Mouse (Mus musculus) brown adipose tissue, adult 24 weeks (tissue): ENCODE measurements around the gene Plac9a. TPM values are rescaled to one million over a fixed set of nuclear protein-coding genes. Genes with fewer than 3 reads are reported as not detected.
"Not testable (repeated sequence)": the region's sequence is repeated elsewhere in the genome, so short reads cannot be mapped to it uniquely, and the experiment has no call there.

Experiments used
- H3K27ac ChIP-seq: fragments of 200-500 bp; replicated peaks from 2 replicates; pipeline ENCODE4 v1.5.1; 2012; ENCODE audit warnings: low read depth, mild to moderate bottlenecking, low read length
- H3K4me1 ChIP-seq: fragments of 200-500 bp; 2 replicates; pipeline ENCODE4 v1.6.1; 2012; ENCODE audit warnings: low read length, mixed read lengths; ENCODE audit not compliant: control insufficient read depth, insufficient read depth, insufficient read length
- H3K4me3 ChIP-seq: fragments of 200-500 bp; 2 replicates; pipeline ENCODE4 v1.5.1; 2012; ENCODE audit warnings: low read depth, mild to moderate bottlenecking, low read length, moderate library complexity; ENCODE audit not compliant: insufficient read depth
- polyA plus RNA-seq: library from polyadenylated mRNA; stranded (reverse); fragments of >200 nt; gene quantifications from 2 replicates; pipeline ENCODE4 v1.2.4, GENCODE M21; 2012; ENCODE audit not compliant: missing spikeins, insufficient read depth, insufficient read length

Plac9a gene
- polyA plus RNA-seq, 1 experiment = 6.4 TPM

GRCm38 (mm10) chr14:25852121-25852561 is 50.8 kb downstream of the Plac9a start:
- Histone ChIP-seq H3K4me3 (no peak overlapping the region), H3K27ac (no peak overlapping the region), H3K4me1 (peaks cover 25% of the 10 kb centered on the region)

DNA sequence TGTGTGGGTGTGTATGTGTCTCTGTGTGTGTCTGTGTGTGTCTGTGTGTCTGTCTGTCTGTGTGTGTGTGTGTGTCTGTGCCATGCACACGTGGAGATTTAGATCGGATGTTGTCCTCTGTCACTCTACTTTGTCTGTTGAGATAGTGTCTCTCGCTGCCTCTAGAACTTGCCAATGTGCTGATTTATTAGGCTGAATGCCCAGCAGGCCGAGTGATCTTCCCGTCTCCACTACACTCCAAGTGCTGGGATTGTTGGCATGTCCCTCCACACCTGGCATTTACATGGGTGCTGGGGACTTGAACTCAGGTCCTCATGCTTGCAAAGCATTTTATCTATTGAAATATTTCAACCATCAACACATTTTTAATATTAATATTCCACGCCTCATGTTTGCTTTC is 51.7 kb downstream of the Plac9a start:
- Histone ChIP-seq H3K27ac (no peak overlapping the region; the same call in 1 of the 2 replicates), H3K4me3 (no peak overlapping the region), H3K4me1 (peaks cover 28% of the 10 kb centered on the region)

DNA sequence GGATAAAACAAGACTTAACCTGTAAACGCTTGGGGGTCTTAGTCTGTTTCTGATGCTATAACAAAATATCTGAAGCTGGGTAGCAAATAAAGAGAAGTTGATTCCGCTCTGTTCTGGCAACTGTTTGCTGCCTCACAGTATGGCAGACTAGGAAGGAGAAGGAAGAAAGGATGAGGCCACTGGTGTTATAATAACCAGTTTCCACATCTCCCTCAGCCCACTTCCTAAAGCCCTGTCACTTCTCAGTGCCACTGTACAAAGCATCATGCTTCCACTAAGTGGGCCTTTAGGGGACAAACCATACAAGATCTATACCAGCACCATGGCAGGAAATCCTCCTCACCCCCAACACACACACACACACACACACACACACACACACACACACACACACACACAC is 52.5 kb downstream of the Plac9a start:
- Histone ChIP-seq H3K4me3 (no peak overlapping the region), H3K4me1 (peaks cover 29% of the 10 kb centered on the region), H3K27ac (no peak overlapping the region)

DNA sequence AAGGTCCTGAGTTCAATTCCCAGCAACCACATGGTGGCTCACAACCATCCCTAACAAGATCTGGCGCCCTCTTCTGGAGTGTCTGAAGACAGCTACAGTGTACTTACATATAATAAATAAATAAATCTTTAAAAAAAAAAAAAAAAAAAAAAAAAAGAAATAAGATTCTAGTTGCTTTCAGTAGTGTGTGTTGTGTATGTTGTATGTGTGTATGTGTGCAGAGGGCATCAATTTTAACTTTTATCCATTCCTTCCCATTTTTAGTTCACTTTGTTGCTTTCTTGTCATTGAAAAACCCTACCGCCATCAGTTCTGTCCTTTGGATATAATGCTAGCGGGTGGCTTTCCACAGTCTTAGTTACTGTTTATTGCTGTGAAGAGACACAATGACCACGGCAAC is 54.2 kb downstream of the Plac9a start:
- not testable (repeated sequence) for H3K4me3 ChIP-seq, H3K27ac ChIP-seq
- peaks cover 25% of the 10 kb centered on the region for H3K4me1 ChIP-seq

- Histone ChIP-seq H3K27ac (no peak overlapping the region), H3K4me3 (no peak overlapping the region), H3K4me1 (peaks cover 20% of the 10 kb centered on the region)
These were observed 54.7 kb downstream of the Plac9a start for GRCm38 (mm10) chr14:25848237-25848636.

GRCm38 (mm10) chr14:25847660-25848059 is 55.2 kb downstream of the Plac9a start:
- no peak overlapping the region for H3K4me3 ChIP-seq
- H3K27ac ChIP-seq = no peak overlapping the region
- peaks cover 23% of the 10 kb centered on the region for H3K4me1 ChIP-seq

GRCm38 (mm10) chr14:25846516-25846915 is 56.4 kb downstream of the Plac9a start:
- no peak overlapping the region for H3K27ac ChIP-seq
- peaks cover 21% of the 10 kb centered on the region for H3K4me1 ChIP-seq
- no peak overlapping the region for H3K4me3 ChIP-seq

DNA sequence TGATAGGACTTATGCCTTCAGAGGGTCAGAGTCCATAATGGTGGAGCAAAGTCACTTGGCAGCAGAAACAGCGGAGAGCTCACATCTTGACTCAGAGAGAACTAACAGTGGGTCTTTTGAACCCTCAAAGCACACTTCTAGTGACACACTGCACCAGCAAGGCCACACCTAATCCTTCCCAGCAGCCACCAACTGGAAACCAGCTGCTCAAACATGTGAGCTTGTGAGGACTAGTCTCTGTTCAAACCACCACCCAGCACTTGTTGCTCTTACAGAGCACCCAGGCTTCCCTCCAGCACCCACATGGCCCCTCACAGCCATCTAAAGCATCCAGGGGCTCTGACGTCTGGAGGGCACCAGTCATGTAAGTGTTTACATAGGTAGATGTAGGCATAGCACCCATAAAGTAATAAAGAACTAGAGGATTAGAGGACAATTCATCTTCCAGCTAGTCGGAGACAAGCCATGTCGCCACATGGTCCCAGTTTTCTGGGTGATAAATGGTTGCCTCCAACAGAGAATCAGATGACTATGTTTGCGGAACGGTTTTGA is 57.0 kb downstream of the Plac9a start:
- H3K4me1 ChIP-seq = peaks cover 21% of the 10 kb centered on the region
- no peak overlapping the region for H3K27ac ChIP-seq
- H3K4me3 ChIP-seq = no peak overlapping the region

GRCm38 (mm10) chr14:25844372-25844771 is 58.5 kb downstream of the Plac9a start:
- Histone ChIP-seq H3K4me1 (peaks cover 21% of the 10 kb centered on the region), H3K4me3 (no peak overlapping the region), H3K27ac (no peak overlapping the region)

GRCm38 (mm10) chr14:25842688-25843003 is 60.3 kb downstream of the Plac9a start:
- Histone ChIP-seq H3K4me3 (peak overlapping the region; percentile 94), H3K27ac (peak overlapping the region; percentile 79), H3K4me1 (peaks cover 21% of the 10 kb centered on the region)

DNA sequence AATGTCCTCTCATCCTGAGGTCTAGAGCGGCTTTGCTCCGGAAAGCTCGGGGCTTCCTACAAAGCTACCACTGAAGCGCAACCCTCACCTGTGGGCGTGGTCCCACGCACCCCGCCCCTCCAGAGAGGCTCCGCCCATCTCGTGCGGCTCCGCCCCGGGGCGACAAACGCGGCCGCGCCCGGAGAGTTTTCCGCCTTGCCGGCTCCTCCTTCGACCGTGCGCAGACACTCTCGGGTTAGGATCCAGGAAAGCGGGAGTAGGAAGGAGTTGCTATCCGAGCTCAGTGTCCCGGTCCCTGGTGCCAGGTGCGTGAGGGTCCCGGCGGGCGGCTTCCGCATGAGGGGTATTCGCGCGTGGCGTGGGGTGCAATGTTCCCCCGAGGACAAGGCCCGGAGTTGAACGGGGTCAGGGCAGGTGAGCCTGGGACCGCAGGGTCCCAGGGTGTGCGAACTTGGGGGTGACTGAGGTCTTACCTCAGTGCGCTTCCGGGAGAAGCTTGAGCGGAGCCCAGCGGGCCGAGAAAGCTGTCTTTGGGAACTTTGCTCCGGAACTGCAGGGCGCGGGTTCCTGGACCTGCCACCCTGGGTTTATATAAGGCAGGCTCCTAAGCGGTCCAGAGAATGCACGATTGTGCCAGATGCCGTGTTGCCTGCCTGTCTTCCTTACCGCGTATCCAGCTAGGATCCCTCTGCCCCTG is 60.8 kb downstream of the Plac9a start, which contains the start of gene Anxa11:
Gene Anxa11, plus strand, starts transcription at position 166 of the 697 bp plus-strand sequence.
- peak within 1 kb of the TSS; percentile 79 for H3K27ac ChIP-seq
- H3K4me3 ChIP-seq = peak within 1 kb of the TSS; percentile 94
- peaks cover 21% of the 10 kb centered on the region for H3K4me1 ChIP-seq

GRCm38 (mm10) chr14:25841579-25841978 is 61.3 kb downstream of the Plac9a start:
- H3K4me1 ChIP-seq = peaks cover 15% of the 10 kb centered on the region
- H3K4me3 ChIP-seq = peak overlapping the region; percentile 94
- 0 out of 2 replicates have a peak overlapping the region, but pooled peaks have one; percentile 1 for H3K27ac ChIP-seq

GRCm38 (mm10) chr14:25840961-25841360 is 61.9 kb downstream of the Plac9a start:
- Histone ChIP-seq H3K27ac (no peak overlapping the region), H3K4me1 (peaks cover 11% of the 10 kb centered on the region; the same call in 1 of the 2 replicates)

GRCm38 (mm10) chr14:25839791-25840190 is 63.1 kb downstream of the Plac9a start:
- no peak overlapping the region for H3K4me3 ChIP-seq
- H3K27ac ChIP-seq = no peak overlapping the region

More at GRCm38 (mm10) chr14:25840961-25841360, 61.9 kb downstream of the Plac9a start:
- H3K4me3 ChIP-seq = no peak overlapping the region

DNA sequence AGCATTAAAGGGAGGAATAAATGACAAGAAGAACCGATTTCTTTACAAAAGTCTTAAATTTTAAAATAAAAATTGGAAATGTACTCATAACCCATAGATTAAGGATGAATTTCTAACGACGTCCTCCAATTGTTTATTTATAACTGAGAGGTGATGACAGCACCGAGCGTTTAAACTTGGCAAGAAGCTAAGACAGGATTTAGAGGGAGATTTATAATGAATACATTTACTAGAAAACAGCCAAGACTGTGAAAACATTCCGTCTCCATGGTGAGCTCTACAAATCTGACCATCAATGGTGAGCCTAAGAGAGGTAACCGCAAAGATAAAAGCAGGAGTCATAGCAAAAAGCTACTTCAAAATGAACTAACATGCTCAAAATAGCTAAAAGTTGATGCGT is 64.5 kb downstream of the Plac9a start:
- no peak overlapping the region for H3K27ac ChIP-seq
- H3K4me1 ChIP-seq = peaks cover 5% of the 10 kb centered on the region; the same call in 1 of the 2 replicates
- H3K4me3 ChIP-seq = no peak overlapping the region

More at GRCm38 (mm10) chr14:25839791-25840190, 63.1 kb downstream of the Plac9a start:
- H3K4me1 ChIP-seq = peaks cover 5% of the 10 kb centered on the region; the same call in 1 of the 2 replicates
